Mouse (Mus musculus): ENCODE results near the gene Crmp1. TPM values are rescaled to one million over a fixed set of nuclear protein-coding genes. Genes with fewer than 3 reads are reported as not detected.

Crmp1 gene
- polyA plus RNA-seq, 1 experiment from 2014 or later, result 142 TPM

DNA sequence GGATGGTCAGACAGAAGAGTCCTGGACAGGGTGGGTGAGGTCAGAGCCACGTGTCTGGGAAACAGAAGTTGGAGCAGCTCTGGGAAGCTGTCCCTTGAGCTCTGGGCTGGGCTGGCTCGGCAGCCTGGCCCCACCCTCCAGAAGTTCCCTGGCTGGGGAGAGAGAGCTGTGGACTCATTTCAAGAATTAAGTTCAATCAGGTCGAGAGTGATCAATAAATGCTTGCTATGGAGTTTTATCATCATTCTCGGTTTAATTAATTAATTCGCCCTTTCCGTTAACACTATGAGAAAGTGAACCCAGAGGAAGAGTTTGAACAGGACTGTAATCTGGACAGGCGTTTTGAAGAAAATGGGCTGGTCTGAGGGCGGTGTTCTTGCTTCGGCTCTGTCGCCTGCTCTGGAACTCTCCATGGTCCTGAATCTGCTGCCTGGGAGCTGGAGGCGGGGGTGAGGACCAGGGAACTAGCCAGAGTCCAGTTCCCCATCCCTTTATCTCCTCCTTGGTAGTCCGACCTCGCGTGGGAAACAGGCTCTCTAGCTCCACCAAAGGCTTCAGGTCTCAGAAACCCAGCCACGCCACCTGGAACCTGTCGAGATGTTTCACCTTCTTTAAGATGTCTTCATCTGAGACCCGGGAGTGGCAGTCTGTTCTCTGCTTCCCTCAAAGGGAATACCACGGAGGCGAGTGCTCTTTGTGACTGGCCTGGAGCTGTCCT lies 1.6 kb downstream of the Crmp1 start:
- no peaks in the 10 kb centered on the region for H3K36me3 ChIP-seq
- H3K27ac ChIP-seq (replicated peaks), result peak overlapping the region; percentile 95
- 1% methylated on average over 19 of the region's 19 CpGs for WGBS
- H3K4me3 ChIP-seq, result peak overlapping the region; percentile 87
- H3K27me3 ChIP-seq (ENCODE audit: low read depth, poor library complexity, severe bottlenecking), result peaks cover 81% of the 10 kb centered on the region
- DNase-seq (ENCODE audit: low spot score), result peak; percentile 77
- H3K9me3 ChIP-seq (replicated peaks), result no peaks in the 10 kb centered on the region
- H3K4me1 ChIP-seq, result peaks cover 70% of the 10 kb centered on the region

DNA sequence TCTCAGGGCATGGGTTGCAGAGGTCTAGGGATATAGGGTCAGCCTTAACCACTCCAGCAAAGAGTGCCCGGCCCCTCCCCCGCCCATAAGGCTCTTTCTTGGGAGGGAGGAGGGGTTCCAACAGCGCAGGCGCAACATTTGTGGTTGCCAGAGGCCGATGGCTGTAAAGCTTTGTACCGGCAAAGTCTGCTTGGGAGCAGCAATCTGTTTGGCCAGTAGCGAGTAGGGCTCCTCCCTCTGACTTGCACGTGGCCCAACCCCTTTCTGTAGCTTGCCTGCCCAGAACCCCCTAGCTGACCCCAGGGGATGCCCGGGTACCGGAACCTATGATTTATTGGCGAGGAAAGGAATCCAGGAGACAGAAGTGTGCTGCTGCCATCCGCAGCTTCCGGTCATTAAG lies 2.4 kb downstream of the Crmp1 start:
- H3K27me3 ChIP-seq (ENCODE audit: low read depth, poor library complexity, severe bottlenecking), result peaks cover 79% of the 10 kb centered on the region
- 3% methylated on average over 13 of the region's 13 CpGs for WGBS
- H3K4me1 ChIP-seq, result peaks cover 78% of the 10 kb centered on the region
- H3K4me3 ChIP-seq, result peak overlapping the region; percentile 87
- H3K9me3 ChIP-seq (replicated peaks), result no peaks in the 10 kb centered on the region
- H3K36me3 ChIP-seq, result no peaks in the 10 kb centered on the region
- DNase-seq (ENCODE audit: low spot score), result peak; percentile 65
- peak overlapping the region; percentile 95 for H3K27ac ChIP-seq (replicated peaks)

DNA sequence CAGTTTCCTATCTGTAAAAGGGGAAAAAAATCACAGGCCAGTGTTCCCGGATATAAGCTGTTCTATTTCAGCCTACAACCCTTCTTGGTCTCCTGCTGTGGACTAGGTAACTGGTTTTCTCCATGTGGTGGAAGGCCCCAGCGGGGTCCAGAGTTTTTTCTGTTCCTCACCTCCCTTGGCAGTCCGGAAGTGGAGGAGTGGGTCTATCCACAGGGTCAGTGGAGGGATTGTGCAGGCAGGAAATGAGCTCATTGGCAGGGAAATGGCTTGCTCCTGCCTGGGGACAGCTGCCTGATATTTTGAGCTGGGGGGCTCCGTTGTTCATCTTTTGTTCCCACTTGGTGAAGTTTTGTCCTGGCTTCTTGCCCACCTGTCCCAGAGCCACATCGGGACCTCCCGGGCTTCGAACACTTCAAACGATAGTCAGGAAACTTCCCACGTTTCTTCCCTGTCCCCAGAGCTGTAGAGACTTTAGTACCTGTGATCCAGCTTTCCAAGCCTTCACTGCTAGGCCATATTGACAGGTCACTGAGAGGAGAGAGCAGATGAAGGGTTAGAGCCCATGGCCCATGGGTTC lies 3.0 kb downstream of the Crmp1 start:
- 47% methylated on average over 9 of the region's 9 CpGs for WGBS
- H3K4me1 ChIP-seq, result peaks cover 80% of the 10 kb centered on the region
- H3K36me3 ChIP-seq, result no peaks in the 10 kb centered on the region
- peaks cover 73% of the 10 kb centered on the region for H3K27me3 ChIP-seq (ENCODE audit: low read depth, poor library complexity, severe bottlenecking)
- H3K27ac ChIP-seq (replicated peaks), result peak overlapping the region; percentile 95
- no peak for DNase-seq (ENCODE audit: low spot score)
- peak overlapping the region; percentile 87 for H3K4me3 ChIP-seq
- no peaks in the 10 kb centered on the region for H3K9me3 ChIP-seq (replicated peaks)

DNA sequence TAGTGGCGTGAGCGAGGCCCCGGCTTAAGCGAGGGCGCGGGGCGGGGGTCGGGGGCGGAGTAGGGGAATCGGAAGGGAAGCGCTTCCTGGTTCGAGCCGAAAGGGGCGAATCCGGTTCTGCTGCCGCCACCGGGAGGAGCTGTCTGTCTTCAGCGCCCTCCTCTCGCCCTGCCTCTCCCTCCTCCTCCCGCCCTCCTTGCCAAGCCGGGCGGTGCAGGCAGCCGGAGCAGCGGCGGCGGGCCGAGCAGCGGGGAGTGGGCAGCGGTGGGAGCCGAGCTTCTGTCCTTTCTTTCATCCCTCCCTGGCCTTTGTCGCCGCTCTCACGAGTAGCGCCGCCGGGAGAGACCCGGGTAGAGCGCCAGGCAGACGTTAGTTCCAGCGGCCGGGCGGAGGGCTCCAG lies 3.9 kb downstream of the Crmp1 start:
- H3K9me3 ChIP-seq (replicated peaks), result no peaks in the 10 kb centered on the region
- peaks cover 64% of the 10 kb centered on the region for H3K27me3 ChIP-seq (ENCODE audit: low read depth, poor library complexity, severe bottlenecking)
- no peaks in the 10 kb centered on the region for H3K36me3 ChIP-seq
- H3K4me3 ChIP-seq, result peak overlapping the region; percentile 87
- peak; percentile 83 for DNase-seq (ENCODE audit: low spot score)
- peaks cover 80% of the 10 kb centered on the region for H3K4me1 ChIP-seq
- peak overlapping the region; percentile 95 for H3K27ac ChIP-seq (replicated peaks)
- WGBS, result under 1% methylated on average over 42 of the region's 42 CpGs

DNA sequence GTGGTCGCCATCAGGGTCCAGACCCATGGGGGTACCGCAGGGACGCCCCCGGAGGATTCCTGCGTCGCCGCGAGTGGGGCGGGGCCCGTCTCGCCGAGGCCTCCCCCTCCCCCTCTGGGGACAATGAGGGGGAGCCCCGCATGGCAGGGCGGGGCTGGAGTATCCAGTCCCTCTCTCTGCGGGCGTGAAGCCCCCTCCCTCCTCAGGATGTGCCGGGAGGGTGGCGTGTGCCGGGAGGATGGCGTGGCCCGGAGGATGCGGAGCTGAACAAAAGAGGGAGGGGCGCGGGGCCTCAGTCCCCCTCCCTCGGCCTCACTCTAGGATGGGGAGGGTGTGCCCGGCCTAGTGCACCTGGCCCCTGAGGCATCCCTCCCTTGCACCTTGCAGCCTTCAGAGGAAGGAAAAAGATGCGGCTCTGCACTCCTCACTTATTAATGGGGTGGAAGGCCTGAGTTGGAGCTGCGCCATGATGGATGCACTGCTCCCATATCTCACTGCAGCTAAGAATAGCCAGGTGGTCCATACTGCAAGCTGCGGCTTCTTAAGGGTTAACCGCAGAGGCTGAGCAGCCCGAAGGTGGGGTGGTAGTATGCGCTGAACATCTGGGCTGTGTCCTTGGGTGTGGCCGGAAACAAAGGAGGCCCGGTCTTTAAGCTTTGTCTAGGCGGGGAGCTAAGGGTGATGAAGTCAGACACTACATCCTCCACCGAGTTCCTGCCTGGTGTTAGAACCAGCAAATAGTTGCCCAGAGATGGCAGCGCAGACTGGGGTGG lies 4.6 kb downstream of the Crmp1 start:
- Histone ChIP-seq H3K27me3 (ENCODE audit: low read depth, poor library complexity, severe bottlenecking) (peaks cover 57% of the 10 kb centered on the region), H3K27ac (replicated peaks) (peak overlapping the region; percentile 95), H3K4me1 (peaks cover 77% of the 10 kb centered on the region), H3K4me3 (peak overlapping the region; percentile 87), H3K9me3 (replicated peaks) (no peaks in the 10 kb centered on the region), H3K36me3 (no peaks in the 10 kb centered on the region)
- DNase-seq (ENCODE audit: low spot score), result peak; percentile 52
- under 1% methylated on average over 32 of the region's 37 CpGs for WGBS

DNA sequence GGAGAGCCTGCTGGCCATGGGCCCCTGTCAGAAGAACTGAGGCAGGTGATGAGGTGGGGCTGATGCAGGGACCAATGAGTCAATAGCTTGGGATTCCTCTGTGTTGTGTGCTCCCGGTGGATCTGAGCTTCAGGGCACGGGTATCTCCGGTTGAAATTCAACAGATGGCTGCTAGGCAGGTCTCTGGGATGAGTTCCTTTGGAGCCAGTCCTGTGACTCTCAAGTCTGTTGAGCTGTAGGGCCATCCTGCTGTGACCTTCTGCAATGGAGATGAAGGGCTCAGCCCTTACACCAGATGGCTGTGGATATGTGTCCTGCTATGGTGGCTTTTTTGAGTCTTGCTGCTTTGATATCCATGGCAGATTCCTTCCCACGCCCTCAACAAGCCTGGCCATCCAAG lies 5.7 kb downstream of the Crmp1 start:
- Histone ChIP-seq H3K9me3 (replicated peaks) (no peaks in the 10 kb centered on the region), H3K4me3 (peak overlapping the region; percentile 87), H3K27me3 (ENCODE audit: low read depth, poor library complexity, severe bottlenecking) (peaks cover 46% of the 10 kb centered on the region), H3K27ac (replicated peaks) (peak overlapping the region; percentile 95), H3K36me3 (peaks cover 3% of the 10 kb centered on the region), H3K4me1 (peaks cover 66% of the 10 kb centered on the region)
- 54% methylated on average over 4 of the region's 4 CpGs for whole genome bisulfite sequencing
- DNase-seq (ENCODE audit: low spot score), result no peak

DNA sequence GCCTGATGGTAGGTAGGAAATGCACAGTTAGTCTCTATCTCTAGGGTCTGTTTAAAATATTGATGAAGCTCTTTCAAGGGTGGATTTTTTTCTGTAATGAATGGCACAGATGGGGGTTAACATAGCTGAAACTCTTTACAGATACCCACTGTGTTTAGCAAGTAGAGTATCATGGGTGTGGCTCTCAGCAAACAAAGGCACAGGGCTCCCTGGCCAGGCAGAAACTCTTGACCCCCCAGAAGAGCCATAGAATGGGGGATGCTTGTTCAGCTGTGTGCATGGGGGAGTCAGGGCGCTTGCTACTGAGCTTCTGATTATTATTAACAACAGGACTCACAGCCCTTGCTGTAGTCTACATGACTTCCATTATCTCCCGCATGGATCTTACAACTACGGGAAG lies 7.1 kb downstream of the Crmp1 start:
- 87% methylated on average over 3 of the region's 3 CpGs for WGBS
- Histone ChIP-seq H3K36me3 (peaks cover 17% of the 10 kb centered on the region), H3K4me3 (peak overlapping the region; percentile 19; the same call in 1 of the 2 replicates), H3K4me1 (peaks cover 52% of the 10 kb centered on the region), H3K9me3 (replicated peaks) (no peaks in the 10 kb centered on the region), H3K27me3 (ENCODE audit: low read depth, poor library complexity, severe bottlenecking) (peaks cover 32% of the 10 kb centered on the region), H3K27ac (replicated peaks) (no peak overlapping the region)
- no peak for DNase-seq (ENCODE audit: low spot score)

DNA sequence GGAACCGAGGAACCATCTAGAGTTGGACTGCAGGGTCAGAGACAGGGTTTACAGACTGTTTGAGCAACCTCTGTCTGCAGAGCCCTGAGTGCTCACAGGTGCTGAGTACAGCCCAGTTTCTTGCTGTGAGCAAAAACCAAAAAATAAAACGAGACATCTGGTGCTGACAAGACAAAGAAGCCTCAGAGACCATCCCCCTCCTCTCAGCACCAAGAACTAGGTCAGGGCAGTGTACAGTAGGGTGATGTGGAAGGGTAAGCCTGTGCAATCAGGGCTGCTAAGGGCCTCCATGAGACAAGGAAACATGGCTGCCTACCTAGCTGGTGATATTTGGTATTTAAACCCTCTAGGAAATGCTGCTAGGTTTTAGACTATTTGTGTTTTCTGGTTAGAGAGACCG lies 9.9 kb downstream of the Crmp1 start:
- Histone ChIP-seq H3K27ac (replicated peaks) (no peak overlapping the region), H3K4me3 (no peak overlapping the region), H3K36me3 (peaks cover 17% of the 10 kb centered on the region), H3K4me1 (peaks cover 32% of the 10 kb centered on the region), H3K27me3 (ENCODE audit: low read depth, poor library complexity, severe bottlenecking) (peaks cover 7% of the 10 kb centered on the region; the same call in 1 of the 2 replicates), H3K9me3 (replicated peaks) (no peaks in the 10 kb centered on the region)
- DNase-seq (ENCODE audit: low spot score), result no peak
- 85% methylated on average over 3 of the region's 3 CpGs for WGBS

DNA sequence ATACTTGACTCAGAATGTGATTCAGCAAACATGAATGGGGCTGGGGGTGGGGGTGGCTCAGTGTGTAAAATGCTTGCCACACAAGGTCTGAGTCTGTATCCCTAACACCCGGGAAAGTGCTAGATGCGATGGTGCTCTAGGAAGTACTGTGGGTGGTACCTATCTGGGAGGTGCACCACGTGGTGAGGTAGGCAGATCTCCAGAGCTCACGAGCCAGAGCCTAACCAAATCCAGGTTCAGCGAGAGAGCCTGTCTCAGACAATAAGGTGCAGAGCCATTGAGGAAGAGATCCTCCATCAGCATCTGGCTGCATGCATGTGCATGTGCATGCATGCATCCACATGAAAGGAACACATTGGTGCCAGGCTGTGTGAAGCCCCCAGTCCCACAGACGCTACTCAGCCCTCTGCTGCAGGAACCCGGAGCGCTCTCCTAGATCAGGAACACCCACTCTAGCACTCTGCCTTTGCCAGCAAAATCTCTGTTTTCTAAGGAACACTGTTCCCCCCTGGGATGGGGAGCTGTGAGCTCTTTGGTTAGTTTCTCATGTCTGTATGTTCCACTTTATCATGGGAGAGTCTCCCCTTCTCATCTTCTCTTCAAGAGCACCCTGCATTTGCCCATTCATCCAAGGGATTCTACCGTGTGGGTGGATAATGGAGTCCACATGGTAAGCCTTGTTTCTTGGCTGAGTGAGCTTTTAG lies 10.5 kb downstream of the Crmp1 start:
- H3K27ac ChIP-seq (replicated peaks), result no peak overlapping the region
- 89% methylated on average over 9 of the region's 9 CpGs for WGBS
- peaks cover 31% of the 10 kb centered on the region for H3K4me1 ChIP-seq
- no peak for DNase-seq (ENCODE audit: low spot score)
- peaks cover 1% of the 10 kb centered on the region; the same call in 1 of the 2 replicates for H3K27me3 ChIP-seq (ENCODE audit: low read depth, poor library complexity, severe bottlenecking)
- no peaks in the 10 kb centered on the region for H3K9me3 ChIP-seq (replicated peaks)
- no peak overlapping the region for H3K4me3 ChIP-seq
- H3K36me3 ChIP-seq, result peaks cover 17% of the 10 kb centered on the region

DNA sequence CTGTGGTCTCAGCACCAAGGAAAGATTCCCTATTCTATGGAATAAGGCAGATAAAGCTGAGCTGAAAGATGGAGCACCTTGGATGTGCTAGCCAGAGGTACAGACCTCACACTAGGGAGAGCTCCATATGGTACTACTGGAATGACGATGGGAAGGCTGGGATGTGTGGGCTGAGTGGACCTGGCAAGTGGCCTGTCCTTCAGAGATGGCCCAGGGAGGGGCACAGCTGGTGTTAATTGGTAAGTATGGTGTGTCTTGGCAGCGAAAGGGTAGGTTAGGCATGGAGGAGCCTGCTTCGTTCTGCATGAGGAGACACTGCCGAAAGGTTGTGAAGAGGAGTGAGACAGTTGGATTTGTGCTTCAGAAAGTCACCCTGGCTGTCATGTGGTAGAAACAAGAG lies 12.8 kb downstream of the Crmp1 start:
- peaks cover 17% of the 10 kb centered on the region for H3K36me3 ChIP-seq
- no peaks in the 10 kb centered on the region for H3K9me3 ChIP-seq (replicated peaks)
- no peak overlapping the region for H3K4me3 ChIP-seq
- no peak for DNase-seq (ENCODE audit: low spot score)
- H3K27ac ChIP-seq (replicated peaks), result no peak overlapping the region
- WGBS, result 87% methylated on average over 4 of the region's 4 CpGs
- H3K4me1 ChIP-seq, result peaks cover 21% of the 10 kb centered on the region
- H3K27me3 ChIP-seq (ENCODE audit: low read depth, poor library complexity, severe bottlenecking), result no peaks in the 10 kb centered on the region

DNA sequence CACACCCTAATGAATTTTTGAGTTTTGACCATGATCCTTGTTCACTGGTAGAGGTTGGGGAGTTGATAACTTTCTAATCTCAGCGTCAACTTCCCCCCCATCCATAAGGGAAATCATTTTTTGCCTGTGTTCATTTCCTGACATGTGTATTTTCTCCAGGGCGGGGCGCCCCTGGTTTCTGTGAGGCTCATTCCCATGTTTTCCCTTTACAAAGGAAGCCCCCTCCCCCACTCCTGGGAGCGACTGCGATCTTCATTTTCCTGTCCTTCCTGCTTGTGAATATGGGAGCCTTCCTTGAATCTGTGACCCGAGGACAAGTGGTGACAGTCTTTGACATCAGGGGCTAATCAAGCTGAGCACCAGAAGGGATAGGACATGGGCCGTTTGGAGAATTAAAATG lies 15.1 kb downstream of the Crmp1 start:
- Histone ChIP-seq H3K4me1 (peaks cover 27% of the 10 kb centered on the region), H3K27ac (replicated peaks) (no peak overlapping the region), H3K36me3 (peaks cover 17% of the 10 kb centered on the region), H3K27me3 (ENCODE audit: low read depth, poor library complexity, severe bottlenecking) (no peaks in the 10 kb centered on the region), H3K9me3 (replicated peaks) (no peaks in the 10 kb centered on the region), H3K4me3 (no peak overlapping the region)
- WGBS, result 77% methylated on average over 7 of the region's 7 CpGs
- DNase-seq (ENCODE audit: low spot score), result no peak

DNA sequence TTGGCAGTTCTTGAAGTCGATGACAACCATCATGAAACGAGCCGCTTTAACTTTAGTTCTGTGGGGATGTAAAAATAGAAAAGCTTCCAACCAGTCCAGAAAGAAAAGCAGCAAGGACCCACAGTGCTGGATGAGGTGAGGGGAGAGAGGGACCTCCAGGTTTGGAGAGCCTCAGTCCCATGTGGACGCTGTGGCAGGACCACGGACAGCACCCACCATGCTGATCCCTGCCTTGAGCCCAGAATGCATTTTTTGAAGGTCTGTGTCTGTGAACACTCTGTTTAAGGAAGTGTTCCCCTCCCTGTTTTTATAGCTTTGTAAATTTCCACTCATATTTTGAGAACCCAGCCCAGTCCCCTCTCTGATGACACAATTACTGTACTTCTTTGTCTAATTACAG lies 15.5 kb downstream of the Crmp1 start:
- no peaks in the 10 kb centered on the region for H3K27me3 ChIP-seq (ENCODE audit: low read depth, poor library complexity, severe bottlenecking)
- peaks cover 17% of the 10 kb centered on the region for H3K36me3 ChIP-seq
- H3K9me3 ChIP-seq (replicated peaks), result no peaks in the 10 kb centered on the region
- 64% methylated on average over 5 of the region's 5 CpGs for WGBS
- H3K4me1 ChIP-seq, result peaks cover 27% of the 10 kb centered on the region
- H3K27ac ChIP-seq (replicated peaks), result no peak overlapping the region
- no peak overlapping the region for H3K4me3 ChIP-seq
- DNase-seq (ENCODE audit: low spot score), result peak; percentile 15

Data from midbrain, embryonic 10.5 days (tissue).